Mouse (Mus musculus) heart, postnatal 10 days (tissue): ENCODE data around the gene Ddx3x. TPM values are rescaled to one million over a fixed set of nuclear protein-coding genes. Genes with fewer than 3 reads are reported as not detected.
"Not testable (repeated sequence)": the region's sequence is repeated elsewhere in the genome, so short reads cannot be mapped to it uniquely, and the experiment has no call there.

Source experiments
- DNase-seq, 2 experiments: peaks; one replicate each; pipeline ENCODE4 v3.0.0; 2021
- intact Hi-C: fragments of 180-260 bp; cut with DNase I; formaldehyde crosslinking; loops from one replicate; pipeline ENCODE4 v1.15.1; 2025
- total RNA-seq, 2 experiments: library from RNA; stranded (reverse); gene quantifications; 2 replicates each; pipeline ENCODE4 v1.2.3; 2021

The Ddx3x gene
- 100 to 1,000 TPM; 187 to 221 TPM for total RNA-seq

GRCm38 (mm10) chrX:13280409-13281328 lies at the start of gene Ddx3x:
Ddx3x (plus strand) TSS chrX:13280970.
- intact Hi-C loops = loop anchor here (1.0 to 5.0 kb wide), 5 partner anchors 38 to 232 kb away; no protein-coding TSS in a partner anchor
- DNase-seq = peak; percentile 91 to 96

GRCm38 (mm10) chrX:13231243-13231642 lies 49.5 kb upstream of the Ddx3x start:
- intact Hi-C loops = loop anchor here (1.0 kb wide), 1 partner anchor 230 kb away; no protein-coding TSS in a partner anchor
- no peak for DNase-seq

DNA sequence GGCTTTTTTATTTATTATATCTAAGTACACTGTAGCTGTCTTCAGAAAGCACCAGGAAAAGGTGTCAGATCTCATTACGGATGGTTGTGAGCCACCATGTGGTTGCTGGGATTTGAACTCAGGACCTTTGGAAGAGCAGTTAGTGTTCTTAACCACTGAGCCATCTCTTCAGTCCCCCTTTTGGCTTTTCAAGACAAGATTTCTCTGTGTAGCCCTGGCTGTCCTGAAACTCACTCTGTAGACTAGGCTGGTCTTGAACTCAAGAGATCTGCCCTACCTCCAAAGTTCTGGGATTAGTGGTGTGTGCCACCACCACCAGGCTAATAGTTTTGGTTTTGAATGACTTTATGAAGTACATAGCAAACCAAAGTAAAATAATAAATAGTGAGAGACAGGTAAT lies 47.9 kb upstream of the Ddx3x start:
- intact Hi-C loops, DNase-seq: not testable (repeated sequence)

DNA sequence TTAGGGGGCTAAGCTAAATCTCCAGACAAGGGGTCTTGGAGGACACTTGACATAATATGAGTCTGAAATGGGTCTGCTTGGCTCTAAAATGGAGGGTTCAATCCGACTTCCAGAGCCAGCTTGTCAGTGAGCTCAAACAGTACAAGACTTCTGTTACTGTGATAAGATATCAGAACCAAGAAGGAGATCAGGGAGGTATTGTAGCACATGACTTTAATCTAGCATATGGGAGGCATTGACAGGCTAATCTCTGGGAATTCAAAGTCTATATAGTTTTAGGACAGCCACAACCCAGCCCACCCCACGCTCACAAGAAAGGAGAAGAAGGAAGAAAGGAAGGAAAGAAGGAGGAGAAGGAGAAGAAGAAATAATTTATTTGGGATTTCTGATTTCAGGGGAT lies 47.1 kb upstream of the Ddx3x start:
- intact Hi-C loops = no loop called here
- no peak for DNase-seq

GRCm38 (mm10) chrX:13234709-13235108 lies 46.1 kb upstream of the Ddx3x start:
- intact Hi-C loops = no loop called here
- no peak for DNase-seq

DNA sequence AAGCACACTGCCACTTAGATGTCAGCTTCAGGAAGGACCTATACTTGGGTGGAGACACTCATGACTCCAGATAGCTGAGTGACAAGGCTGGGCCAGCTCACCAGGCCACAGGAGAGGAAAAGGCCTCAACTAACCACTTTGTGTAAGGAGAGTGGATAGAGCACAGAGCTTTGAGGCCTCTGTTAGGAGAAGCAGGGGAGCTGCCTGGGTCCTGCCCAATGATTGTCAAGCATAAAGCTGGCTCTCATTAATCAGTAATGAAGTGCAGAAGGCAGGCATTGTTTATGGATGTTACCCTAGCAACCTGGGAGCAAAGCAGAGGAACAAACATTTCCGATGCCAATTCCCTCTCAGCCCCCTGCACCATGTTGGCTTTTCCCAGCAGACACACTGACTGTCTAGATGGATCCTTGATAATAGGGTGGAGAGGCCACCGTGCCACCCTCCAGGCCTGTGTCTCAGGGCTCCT lies 44.6 kb upstream of the Ddx3x start:
- intact Hi-C loops = no loop called here
- DNase-seq = no peak

- DNase-seq = no peak
- intact Hi-C loops = no loop called here
Observed at GRCm38 (mm10) chrX:13239455-13239854, 41.3 kb upstream of the Ddx3x start.

GRCm38 (mm10) chrX:13240646-13241425 lies 39.9 kb upstream of the Ddx3x start:
- intact Hi-C loops = loop anchor here (5.0 kb wide), 1 partner anchor 106 kb away; no protein-coding TSS in a partner anchor
- DNase-seq = no peak

DNA sequence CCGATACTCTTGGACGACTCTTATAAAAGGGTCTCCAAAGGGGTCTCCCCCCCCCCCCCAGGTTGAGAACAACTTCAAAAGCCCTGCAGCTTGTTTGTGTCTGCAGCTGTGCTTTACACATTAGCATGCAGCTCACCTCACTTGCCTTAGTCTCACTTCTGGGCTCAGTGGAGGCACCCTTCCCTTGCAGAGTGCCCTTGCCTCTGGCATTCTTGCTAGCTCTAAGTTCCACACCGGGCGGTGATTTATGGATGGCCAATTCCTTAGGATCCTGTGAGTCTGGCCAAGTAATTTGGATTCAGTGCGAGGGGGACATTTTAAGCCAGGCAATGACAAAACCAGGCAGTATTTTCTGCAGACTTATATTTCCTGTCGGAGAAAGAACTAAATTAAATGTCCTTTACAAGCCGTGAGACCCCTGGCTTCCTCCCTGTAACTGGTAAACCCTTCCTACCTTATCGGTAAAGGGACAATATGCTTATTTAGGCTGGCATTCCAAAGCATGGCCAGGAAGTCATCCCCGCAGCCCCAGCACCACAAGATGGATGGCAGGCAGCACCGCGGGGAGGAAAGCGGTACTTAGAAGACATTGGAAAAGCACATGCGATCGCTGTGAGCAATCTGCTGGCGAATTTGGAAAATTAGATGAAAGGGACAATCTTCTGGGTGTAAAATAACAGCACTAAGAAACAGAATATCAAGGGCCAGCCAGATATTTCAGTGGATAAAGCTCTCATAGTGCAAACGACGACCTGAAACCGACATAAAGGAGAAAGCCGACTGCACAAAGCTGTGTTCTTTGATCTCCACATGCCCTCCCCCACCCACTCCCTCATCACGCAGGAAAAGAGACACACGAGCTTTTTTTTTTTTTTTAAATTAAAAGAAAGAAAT lies 39.1 kb upstream of the Ddx3x start:
- peak; percentile 36 to 37 for DNase-seq

DNA sequence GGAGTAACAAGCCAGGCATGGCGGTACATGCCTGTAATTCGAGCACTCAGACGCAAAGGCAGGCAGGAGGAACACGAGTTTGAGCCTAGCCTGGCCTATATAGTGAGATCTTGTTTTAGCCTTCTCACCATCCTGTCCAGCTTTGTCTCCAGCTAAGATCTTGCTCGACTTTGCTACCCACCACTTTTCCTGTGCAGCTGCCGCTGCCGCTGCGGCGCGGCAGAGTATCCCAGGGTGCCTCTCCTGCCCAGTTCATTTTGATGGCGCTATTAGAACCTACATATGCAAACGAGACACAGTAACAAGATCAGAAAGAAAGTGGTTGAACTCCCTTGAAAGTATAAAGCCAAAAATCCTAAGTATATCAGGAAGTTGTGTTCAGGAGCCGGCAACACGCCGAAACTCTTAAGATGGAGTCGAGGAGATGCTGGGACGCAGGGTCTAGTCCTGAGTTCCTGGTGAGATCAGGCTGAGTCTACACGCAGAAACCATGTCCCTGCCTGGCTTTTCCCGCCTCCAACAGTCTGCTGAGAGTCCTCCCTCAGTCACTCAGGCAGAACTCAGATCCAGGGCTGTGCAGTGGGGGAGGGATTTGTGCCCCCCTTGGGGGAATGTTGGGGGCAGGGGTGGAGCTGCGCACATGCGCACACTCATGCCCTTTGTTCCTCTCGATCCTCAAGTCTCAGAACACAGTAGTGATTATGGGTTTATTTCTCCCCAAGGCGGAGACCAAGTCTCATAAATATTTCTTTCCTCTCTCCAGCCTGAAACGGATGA lies 38.3 kb upstream of the Ddx3x start:
- intact Hi-C loops = loop anchor here (1.0 to 5.0 kb wide), 2 partner anchors 38 to 105 kb away; partner anchors contain the start of gene Ddx3x
- DNase-seq = peak; percentile 87 to 90

More for the DNA sequence above, 39.1 kb upstream of the Ddx3x start:
- intact Hi-C loops = loop anchor here (1.0 to 5.0 kb wide), 2 partner anchors 39 to 106 kb away; partner anchors contain the start of gene Ddx3x

GRCm38 (mm10) chrX:13243133-13244123 lies 37.3 kb upstream of the Ddx3x start:
- peak in 1 of 2 experiments; percentile 51 for DNase-seq

DNA sequence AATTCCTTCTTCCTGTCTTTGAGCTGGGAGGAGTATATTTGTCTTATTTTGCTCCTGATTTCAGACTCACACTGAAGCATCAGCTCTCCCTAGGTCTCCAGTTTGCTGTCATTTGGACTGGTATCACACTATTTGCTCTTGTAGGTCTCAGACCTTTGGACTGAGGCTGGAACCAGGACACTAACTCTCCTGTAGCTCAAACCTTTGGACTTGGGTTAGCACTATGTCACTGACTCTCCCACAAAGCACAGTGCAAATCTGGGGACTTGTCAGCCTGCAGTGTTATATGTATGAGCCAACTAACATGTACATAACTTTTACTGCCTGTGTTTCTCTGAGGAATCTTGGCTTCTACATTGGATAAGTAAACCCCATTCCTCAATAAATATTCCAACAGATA lies 36.2 kb upstream of the Ddx3x start:
- intact Hi-C loops = loop anchor here (5.0 kb wide), 1 partner anchor 103 kb away; no protein-coding TSS in a partner anchor

More at GRCm38 (mm10) chrX:13243133-13244123, 37.3 kb upstream of the Ddx3x start:
- intact Hi-C loops = loop anchor here (5.0 kb wide), 1 partner anchor 104 kb away; no protein-coding TSS in a partner anchor

DNA sequence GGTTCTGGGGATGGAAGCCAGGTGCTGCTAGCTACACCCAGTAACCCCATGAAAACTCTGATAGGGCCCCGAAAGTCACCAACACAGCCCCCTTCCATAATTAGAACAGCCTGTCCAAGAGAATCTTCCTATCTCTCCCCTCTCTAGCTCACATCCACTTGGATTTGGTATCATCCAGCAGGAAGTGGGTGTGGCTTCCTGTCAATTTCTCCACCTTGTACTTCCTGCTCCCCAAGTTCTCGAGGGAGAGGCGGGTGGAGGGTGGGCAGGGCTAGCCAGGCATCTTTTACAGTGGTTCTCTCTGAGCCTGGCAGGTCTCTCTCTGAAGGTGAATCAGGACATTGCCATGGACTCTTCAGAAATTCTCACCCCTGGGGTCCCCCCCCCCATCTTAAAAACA lies 35.7 kb upstream of the Ddx3x start:
- peak in 1 of 2 experiments; percentile 48 for DNase-seq
- intact Hi-C loops = no loop called here

More for the DNA sequence above, 36.2 kb upstream of the Ddx3x start:
- no peak for DNase-seq

GRCm38 (mm10) chrX:13251683-13252082 lies 29.1 kb upstream of the Ddx3x start:
- intact Hi-C loops = no loop called here

DNA sequence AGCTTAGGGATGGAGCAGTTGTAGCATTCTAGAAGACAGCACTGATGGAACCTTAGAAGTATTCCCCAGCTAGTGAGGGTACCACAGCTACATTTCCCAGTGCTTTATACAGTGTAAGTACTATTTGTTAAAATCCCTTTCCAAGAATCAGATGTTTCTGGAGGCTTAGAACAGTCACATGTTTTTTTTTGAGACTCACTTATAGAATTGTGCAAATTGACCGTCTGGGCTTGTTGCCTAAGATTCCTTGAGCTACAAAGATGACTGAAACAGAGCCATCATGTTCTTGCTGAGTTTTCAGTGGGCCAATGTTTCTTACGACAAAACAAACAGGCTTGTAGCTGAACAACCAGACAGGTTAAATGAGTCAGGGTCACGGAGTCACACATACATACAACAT lies 26.5 kb upstream of the Ddx3x start:
- DNase-seq = no peak
- intact Hi-C loops = no loop called here

More at GRCm38 (mm10) chrX:13251683-13252082, 29.1 kb upstream of the Ddx3x start:
- no peak for DNase-seq

DNA sequence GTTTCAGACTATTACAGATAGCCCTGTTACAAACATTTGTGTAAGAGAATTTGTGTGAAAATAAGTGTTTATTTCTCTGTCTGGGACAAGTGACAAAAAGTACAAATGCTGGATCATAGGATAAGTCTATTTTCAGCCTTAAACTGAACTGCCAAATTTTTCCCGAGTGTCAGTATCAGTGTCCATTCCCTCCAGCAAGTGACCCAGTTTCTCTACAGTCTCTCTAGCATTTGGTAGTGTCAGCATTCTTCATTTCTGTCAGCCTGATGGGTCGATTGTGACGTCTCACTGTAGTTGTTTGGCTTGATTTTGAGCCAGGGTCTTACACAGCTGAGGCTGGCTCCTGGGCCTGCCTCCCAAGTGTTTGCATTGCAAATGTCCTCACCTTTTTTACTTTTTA lies 17.4 kb upstream of the Ddx3x start:
- no peak for DNase-seq
- intact Hi-C loops = no loop called here

DNA sequence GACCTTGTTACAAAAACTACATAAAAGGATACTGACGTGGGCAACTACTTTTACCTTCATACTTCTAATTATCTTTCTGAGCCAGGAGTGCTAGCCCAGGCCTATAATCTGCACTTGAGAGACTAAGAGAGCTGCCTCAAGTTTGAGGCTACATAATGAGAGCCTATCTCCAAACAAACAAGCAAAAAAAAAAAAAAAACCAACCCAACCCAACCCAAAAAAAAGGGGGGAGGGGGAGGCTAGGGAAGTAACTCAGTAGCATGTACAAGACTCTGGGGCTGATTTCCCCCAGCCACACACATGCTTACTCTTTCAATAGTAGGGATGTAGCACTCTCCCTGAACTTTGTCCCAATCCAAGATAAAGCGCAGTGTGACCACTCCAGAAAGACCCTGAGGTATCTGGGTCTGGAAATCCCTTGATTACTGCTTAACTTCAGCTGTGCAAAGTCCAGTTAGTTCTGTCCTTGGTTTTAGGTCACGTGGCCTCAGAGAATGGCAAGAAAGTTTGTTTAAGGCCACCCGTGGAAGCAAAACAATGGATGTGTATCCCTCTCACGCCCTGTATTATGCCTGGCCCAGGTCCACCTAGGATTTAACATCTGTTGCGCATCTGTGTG lies 5.1 kb upstream of the Ddx3x start:
- intact Hi-C loops = no loop called here
- no peak for DNase-seq
